Mouse (Mus musculus) forebrain, postnatal 0 days (tissue): ENCODE measurements at regions not wholly inside any gene's neighbourhood (a gene's known extent, or its start where the extent isn't known, plus 50 kb on each side); places are given as distances from the start of the nearest gene placed in this dataset.
A peak's percentile ranks its signal among the peaks of the same experiment; 100 is the strongest.

Source experiments
- ATAC-seq: fragments of 200-750 bp; cut with Nextera tagmentation; 2 replicates; pipeline ENCODE4 v1.8.0; 2017; ENCODE audit warnings: mild to moderate bottlenecking, moderate library complexity
- DNase-seq: peaks from one replicate; pipeline ENCODE4 v3.0.0-alpha.2; 2015
- H3K27ac ChIP-seq: fragments of 300-500 bp; sonication (generic); 2 replicates; pipeline ENCODE4 v1.5.1; 2014; ENCODE audit warnings: low read depth, mild to moderate bottlenecking, antibody characterized with exemption, low read length, moderate library complexity, mixed read lengths
- H3K27me3 ChIP-seq: fragments of 300-500 bp; sonication (generic); 2 replicates; pipeline ENCODE4 v1.6.1; 2014; ENCODE audit warnings: mild to moderate bottlenecking, low read length, mixed read lengths; ENCODE audit not compliant: insufficient read depth
- H3K36me3 ChIP-seq: fragments of 300-500 bp; sonication (generic); 2 replicates; pipeline ENCODE4 v1.6.1; 2014; ENCODE audit warnings: mild to moderate bottlenecking, moderate library complexity; ENCODE audit not compliant: insufficient read depth
- H3K4me1 ChIP-seq: fragments of 300-500 bp; sonication (generic); 2 replicates; pipeline ENCODE4 v1.6.1; 2014; ENCODE audit warnings: antibody characterized with exemption; ENCODE audit not compliant: insufficient read depth
- H3K4me2 ChIP-seq: fragments of 300-500 bp; sonication (generic); 2 replicates; pipeline ENCODE4 v1.6.1; 2014; ENCODE audit warnings: low read depth, mild to moderate bottlenecking, moderate library complexity
- H3K4me3 ChIP-seq: fragments of 300-500 bp; sonication (generic); 2 replicates; pipeline ENCODE4 v1.5.1; 2014; ENCODE audit warnings: low read depth, low read length, mixed read lengths
- H3K9ac ChIP-seq: fragments of 300-500 bp; sonication (generic); 2 replicates; pipeline ENCODE4 v1.6.1; 2014; ENCODE audit warnings: mild to moderate bottlenecking
- H3K9me3 ChIP-seq: fragments of 300-500 bp; sonication (generic); 2 replicates; pipeline ENCODE4 v1.6.1; 2016; ENCODE audit warnings: low read length
- CTCF ChIP-seq: sonication (generic); IDR thresholded peaks from 2 replicates; pipeline ENCODE4 v1.5.1; 2016; ENCODE audit warnings: antibody characterized with exemption, control low read depth, low read depth
- WGBS: fragments of 180-500 bp; shearing (Covaris S2); extraction: QIAGEN DNeasy Blood & Tissue Kit; methylation state at CpG from one replicate; pipeline ENCODE4 v1.1.7; 2014; 5-methylcytosine and 5-hydroxymethylcytosine counted together

GRCm38 (mm10) chrX:61823604-61824003 is 114.3 kb downstream of the Ldoc1 start:
- no peaks in the 10 kb centered on the region for H3K9me3 ChIP-seq
- DNase-seq = peak; percentile 48
- H3K27ac ChIP-seq = no peak overlapping the region
- H3K27me3 ChIP-seq = no peaks in the 10 kb centered on the region
- ATAC-seq = peak; percentile 85
- H3K36me3 ChIP-seq = no peaks in the 10 kb centered on the region
- no peak overlapping the region for H3K4me3 ChIP-seq
- no peak overlapping the region for H3K9ac ChIP-seq
- no peaks in the 10 kb centered on the region for H3K4me1 ChIP-seq
- H3K4me2 ChIP-seq = no peak overlapping the region
- TF ChIP-seq CTCF = no peak

GRCm38 (mm10) chrX:61824330-61824729 is 115.0 kb downstream of the Ldoc1 start:
- Histone ChIP-seq H3K4me2 (no peak overlapping the region), H3K4me1 (no peaks in the 10 kb centered on the region), H3K4me3 (no peak overlapping the region), H3K27ac (no peak overlapping the region), H3K9me3 (no peaks in the 10 kb centered on the region), H3K27me3 (no peaks in the 10 kb centered on the region), H3K36me3 (no peaks in the 10 kb centered on the region), H3K9ac (no peak overlapping the region)
- ATAC-seq (peak; percentile 62; the same call in 1 of the 2 replicates), DNase-seq (peak; percentile 10)
- 48% methylated on average over 2 of the region's 2 CpGs for WGBS
- no peak for TF ChIP-seq CTCF
